Mouse (Mus musculus): ENCODE measurements around the gene Fhl5.
"Not testable (repeated sequence)": the region's sequence is repeated elsewhere in the genome, so short reads cannot be mapped to it uniquely, and the experiment has no call there.

Gene Fhl5

GRCm38 (mm10) chr4:25242776-25243175 is at the start of gene Fhl5:
Fhl5 (minus strand) TSS chr4:25242876.
- no peak for ATAC-seq (ENCODE audit: low TSS enrichment)

GRCm38 (mm10) chr4:25285002-25285401 is 42.3 kb upstream of the Fhl5 start:
- ATAC-seq (ENCODE audit: low TSS enrichment), result not testable (repeated sequence)

GRCm38 (mm10) chr4:25281671-25282038 is 39.0 kb upstream of the Fhl5 start, which contains the start of gene Ufl1:
Ufl1 (minus strand) TSS chr4:25281821.
- peak; percentile 97 for ATAC-seq (ENCODE audit: low TSS enrichment)

GRCm38 (mm10) chr4:25280938-25281670 is 38.4 kb upstream of the Fhl5 start:
- ATAC-seq (ENCODE audit: low TSS enrichment), result peak; percentile 93

- ATAC-seq (ENCODE audit: low TSS enrichment), result no peak
These were observed 30.4 kb upstream of the Fhl5 start for GRCm38 (mm10) chr4:25272861-25273627.

GRCm38 (mm10) chr4:25271926-25272325 is 29.2 kb upstream of the Fhl5 start:
- no peak for ATAC-seq (ENCODE audit: low TSS enrichment)

GRCm38 (mm10) chr4:25267144-25267543 is 24.5 kb upstream of the Fhl5 start:
- no peak for ATAC-seq (ENCODE audit: low TSS enrichment)

- no peak for ATAC-seq (ENCODE audit: low TSS enrichment)
These were observed 15.2 kb upstream of the Fhl5 start for GRCm38 (mm10) chr4:25257822-25258398.

GRCm38 (mm10) chr4:25235663-25236062 is 7.0 kb downstream of the Fhl5 start:
- not testable (repeated sequence) for ATAC-seq (ENCODE audit: low TSS enrichment)

GRCm38 (mm10) chr4:25233767-25234166 is 8.9 kb downstream of the Fhl5 start:
- ATAC-seq (ENCODE audit: low TSS enrichment), result not testable (repeated sequence)

GRCm38 (mm10) chr4:25232546-25232945 is 10.1 kb downstream of the Fhl5 start:
- no peak for ATAC-seq (ENCODE audit: low TSS enrichment)

- ATAC-seq (ENCODE audit: low TSS enrichment), result no peak
These were observed 15.1 kb downstream of the Fhl5 start for GRCm38 (mm10) chr4:25227527-25227926.

- peak; percentile 95 for ATAC-seq (ENCODE audit: low TSS enrichment)
These were observed 20.7 kb downstream of the Fhl5 start for GRCm38 (mm10) chr4:25221927-25222326.

- no peak for ATAC-seq (ENCODE audit: low TSS enrichment)
These were observed 29.2 kb downstream of the Fhl5 start for GRCm38 (mm10) chr4:25213451-25213850.

- no peak for ATAC-seq (ENCODE audit: low TSS enrichment)
These were observed 36.5 kb downstream of the Fhl5 start for GRCm38 (mm10) chr4:25206166-25206565.

- ATAC-seq (ENCODE audit: low TSS enrichment), result no peak
These were observed 45.4 kb downstream of the Fhl5 start for GRCm38 (mm10) chr4:25197310-25197709.

GRCm38 (mm10) chr4:25179617-25180208 is 63.0 kb downstream of the Fhl5 start:
- ATAC-seq (ENCODE audit: low TSS enrichment), result peak; percentile 99
